Mouse (Mus musculus) embryo, embryonic 10.5 days (tissue): ENCODE results near the gene Gm7075.
"Not testable (repeated sequence)": the region's sequence is repeated elsewhere in the genome, so short reads cannot be mapped to it uniquely, and the experiment has no call there.

Experiments
- DNase-seq: peaks from one replicate; pipeline ENCODE4 v3.0.0-alpha.2; 2015; ENCODE audit warnings: low spot score

The Gm7075 gene

DNA sequence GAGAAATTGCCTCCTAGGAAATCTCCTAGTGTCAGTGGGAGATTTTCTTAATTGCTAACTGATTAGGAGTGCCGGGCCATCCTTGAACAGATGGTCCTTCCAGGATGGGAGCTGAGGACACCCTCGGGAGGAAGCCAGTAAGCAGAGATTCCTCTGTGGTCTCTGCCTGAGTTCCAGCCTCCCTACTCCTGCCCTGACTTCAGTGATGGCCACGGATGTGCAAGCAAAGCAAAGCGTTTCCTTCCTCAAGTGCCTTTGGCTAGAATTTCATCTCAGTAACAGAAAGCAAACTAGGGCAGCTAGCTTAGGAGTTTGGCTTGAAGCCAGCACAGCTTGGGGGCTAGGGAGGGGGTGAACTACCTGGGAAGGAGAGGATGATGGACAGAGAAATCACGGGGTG is 4.5 kb downstream of the Gm7075 start:
- no peak for DNase-seq

DNA sequence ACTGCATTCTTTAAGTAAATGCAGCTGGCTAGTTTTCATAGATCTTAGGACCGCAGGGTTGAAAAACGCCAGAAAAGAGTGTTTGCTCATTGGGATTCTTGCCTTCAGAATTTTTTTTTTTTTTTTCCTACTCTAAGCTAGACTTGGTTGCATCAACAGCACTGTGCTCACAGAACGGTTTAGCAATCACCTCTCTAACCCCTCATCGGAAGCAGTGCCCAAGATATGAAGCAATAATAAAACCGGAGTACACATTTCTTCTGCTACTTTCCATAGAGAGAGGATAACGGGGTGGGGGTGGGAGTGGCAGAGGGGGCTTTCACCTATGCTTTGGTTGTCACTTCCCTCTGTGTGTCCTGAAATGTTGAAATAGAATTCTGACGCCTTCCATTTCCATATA is 5.7 kb downstream of the Gm7075 start:
- no peak for DNase-seq

DNA sequence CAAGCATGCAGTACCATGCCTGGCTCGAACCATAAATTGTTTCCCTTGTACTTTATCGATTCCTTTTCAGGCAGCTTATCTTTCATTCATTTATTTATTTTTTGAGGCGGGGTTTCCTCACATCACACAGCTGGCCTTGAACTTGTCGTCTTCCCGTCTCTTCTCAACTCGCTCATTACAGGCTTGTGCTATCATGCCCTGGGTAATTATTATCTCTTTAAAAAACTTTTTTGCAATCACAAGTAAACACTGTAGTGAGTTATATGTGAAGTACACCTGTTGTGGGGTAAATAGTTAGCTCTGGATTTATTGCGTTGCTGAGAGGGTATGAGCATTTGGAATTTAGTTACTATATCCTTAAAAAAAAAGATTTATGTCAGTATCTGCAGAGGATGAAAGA is 6.3 kb downstream of the Gm7075 start:
- no peak for DNase-seq

DNA sequence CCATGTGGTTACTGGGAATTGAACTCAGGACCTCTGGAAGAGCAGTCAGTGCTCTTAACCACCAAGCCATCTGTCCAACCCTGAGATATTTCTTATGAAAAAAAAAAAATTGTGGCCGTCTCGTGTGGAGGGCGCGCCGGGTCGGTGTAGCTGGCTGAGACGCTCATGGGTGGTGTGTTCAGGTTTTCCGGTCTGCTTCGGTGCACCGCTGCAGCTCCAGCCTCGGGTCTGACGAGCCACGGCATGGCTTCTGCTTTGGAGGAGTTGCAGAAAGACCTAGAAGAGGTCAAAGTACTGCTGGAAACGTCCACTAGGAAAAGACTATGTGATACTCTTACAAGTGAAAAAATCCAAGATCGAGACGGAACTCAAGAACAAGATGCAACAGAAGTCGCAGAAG is 8.8 kb downstream of the Gm7075 start:
- DNase-seq = no peak

DNA sequence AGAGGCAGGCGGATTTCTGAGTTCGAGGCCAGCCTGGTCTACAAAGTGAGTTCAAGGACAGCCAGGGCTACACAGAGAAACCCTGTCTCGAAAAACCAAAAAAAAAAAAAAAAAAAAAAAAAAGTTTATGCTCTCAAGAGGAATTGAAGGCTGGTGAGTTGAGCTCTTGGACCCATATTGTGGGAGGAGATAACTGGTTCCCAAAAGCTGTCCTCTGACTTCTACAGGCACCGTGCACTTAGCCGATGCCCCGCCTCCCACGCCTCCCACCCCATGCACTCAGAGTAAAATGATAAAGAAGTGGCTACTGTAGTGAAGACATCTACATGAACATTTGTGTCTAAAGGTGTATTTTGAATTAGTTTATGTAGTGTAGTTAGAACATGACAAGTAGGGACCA is 9.9 kb downstream of the Gm7075 start:
- not testable (repeated sequence) for DNase-seq

DNA sequence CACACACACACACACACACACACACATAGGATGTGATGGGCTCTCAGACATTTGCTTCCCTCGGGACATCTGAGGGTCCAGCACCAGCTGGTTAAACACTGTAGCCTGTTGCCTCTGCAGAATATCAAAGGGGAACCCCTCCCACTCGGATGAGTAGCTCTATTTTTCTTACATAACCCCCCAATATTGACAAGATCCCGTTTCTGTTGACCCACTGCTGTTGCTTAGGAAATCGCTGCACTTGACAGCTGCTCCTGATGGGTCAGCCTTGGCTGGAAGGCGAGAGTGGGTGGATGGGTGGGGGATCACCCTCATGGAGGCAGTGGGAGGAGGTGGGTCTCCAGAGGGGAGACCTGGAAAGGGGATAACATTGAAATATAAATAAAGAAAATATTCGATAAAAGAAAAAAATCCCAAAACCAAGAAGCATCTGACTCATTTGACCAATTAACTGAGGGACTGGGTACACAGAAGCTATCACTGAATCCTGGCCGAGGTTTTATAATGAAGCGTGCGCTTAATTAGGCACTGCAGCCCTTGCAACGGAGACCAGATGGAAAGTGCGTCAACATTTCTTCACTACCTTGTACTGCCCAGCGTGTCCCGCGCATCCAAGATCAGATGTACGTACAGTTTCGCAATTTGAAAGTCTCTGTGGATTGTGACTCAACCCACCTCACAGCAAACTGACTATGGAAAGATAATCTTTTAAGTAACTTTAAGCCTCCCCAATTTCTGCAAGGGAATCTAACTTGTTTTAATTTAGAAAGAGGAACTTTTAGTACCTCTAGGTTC is 11.2 kb downstream of the Gm7075 start:
- peak; percentile 25 for DNase-seq

DNA sequence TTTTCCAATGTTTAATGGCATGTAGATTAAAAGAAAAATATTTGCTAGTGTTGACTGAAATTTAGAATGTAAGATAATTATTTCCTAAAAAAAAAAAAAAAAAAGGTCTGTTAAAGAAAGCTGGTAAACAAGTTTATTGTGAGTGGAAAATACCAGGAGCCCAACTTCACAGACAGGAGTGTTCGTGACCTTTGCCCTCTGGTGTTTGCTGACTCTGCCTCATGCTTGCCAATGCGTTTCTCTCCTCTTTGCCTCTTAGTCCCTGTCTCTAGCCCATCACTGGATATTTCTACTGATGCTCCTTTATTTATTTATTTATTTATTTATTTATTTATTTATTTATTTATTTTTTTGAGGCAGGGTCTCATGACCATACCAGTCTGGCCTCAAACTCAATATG is 18.0 kb downstream of the Gm7075 start:
- DNase-seq = no peak

DNA sequence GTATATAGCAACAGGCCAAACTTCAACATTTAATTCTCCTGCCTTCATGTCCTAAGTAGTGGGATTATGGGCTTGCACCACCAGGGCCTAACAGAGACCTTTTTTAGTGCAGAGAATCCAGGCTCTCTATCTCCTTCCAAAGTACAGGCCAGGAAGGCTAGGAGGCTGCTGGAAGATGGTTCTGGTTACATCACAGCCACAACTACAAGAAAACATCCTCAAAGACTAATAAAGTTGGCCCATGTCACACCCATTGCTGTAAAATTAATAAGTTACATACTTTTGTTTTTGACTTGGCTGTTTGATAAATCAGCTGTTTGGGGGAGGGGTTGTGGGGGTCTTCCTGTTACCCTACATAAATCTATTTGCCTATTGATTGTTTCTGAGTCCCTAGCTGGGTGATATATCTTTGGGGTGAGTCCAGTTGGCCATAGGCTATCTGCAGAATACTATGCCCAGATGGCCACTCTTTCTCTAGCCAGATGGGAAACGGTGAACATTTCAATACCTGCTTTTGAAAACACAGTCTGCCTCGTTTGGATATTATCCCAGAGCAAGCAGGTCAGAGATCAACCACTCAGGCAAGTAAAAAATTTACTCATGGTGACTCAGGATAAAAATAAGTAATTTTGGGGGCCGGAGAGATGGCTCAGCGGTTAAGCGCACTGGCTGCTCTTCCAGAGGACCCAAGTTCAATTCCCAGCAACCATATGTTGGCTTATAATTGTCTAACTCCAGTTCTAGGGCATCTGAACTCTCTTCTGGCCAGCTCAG is 18.7 kb downstream of the Gm7075 start:
- DNase-seq = no peak

DNA sequence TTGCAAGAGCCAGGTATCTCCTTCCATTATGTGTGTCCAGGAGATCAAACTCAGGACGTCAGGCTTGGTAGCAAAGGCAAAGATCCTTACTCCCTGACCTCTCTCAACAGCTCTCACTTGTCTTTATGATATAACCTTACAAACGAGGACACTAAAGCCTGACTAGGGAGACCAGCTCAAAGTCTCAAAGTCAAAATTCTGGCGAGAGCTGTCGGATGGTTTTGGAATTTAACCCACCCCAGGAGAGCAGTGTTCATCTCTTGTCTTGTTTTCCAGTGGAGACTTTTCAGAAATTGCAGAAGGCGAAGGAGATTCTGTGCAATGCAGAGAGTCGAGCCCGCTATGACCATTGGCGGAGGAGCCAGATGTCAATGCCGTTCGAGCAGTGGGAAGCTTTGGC is 24.6 kb downstream of the Gm7075 start:
- no peak for DNase-seq

DNA sequence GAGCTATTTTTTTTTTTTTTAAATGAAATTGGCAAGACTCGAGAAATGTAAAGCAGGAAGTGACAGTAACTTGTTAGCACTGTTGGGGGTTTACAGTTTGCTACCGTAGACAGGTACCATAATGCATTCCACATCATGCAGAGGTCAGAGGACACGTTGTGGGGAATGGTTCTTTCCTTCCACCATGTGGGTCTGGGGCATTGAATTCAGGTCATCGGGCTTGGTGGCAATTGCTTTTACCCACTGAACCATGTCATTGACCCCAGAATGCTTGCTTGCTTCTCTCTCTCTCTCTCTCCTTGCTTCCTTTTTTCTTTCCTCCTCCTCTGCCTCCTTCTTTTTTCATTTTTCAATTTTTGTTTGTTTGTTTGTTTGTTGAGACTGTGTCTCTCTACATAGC is 32.6 kb downstream of the Gm7075 start:
- no peak for DNase-seq

DNA sequence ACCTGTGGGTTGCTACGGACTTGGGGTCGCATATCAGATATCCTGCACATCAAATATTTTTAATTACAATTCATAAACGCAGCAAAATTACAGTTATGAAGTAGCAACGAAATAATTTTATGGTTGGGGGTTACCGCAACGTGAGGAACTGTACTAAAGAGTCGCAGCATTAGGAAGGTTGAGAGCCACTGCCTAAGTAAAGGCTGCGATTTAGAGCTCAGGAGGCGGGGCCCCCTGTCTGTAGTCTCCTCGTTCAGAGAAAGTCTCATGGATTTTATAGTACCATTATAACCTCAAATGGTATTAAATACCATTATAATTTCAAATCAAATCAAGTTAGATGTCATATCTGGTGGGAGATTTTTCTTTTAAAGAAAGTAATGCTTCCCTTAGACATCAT is 34.6 kb downstream of the Gm7075 start:
- no peak for DNase-seq

DNA sequence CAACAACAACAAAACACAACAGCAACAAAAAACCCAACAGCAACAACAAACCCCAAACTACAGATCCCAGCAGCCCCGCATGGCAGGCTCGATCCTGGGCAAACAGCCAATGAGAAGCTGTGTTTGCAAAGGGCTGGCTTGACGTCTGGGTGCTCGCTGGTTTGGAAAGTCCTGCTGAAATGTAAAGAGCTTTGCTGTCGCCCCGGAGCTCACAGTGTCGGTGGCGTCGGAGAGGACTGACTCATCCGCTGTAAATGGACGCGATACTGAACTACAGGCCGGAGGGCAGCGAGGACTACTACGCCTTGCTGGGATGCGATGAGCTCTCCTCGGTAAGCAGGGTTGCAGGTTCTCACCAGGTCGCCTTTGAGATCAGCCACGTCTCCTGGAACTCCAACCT is 35.1 kb downstream of the Gm7075 start:
- DNase-seq = peak; percentile 85

DNA sequence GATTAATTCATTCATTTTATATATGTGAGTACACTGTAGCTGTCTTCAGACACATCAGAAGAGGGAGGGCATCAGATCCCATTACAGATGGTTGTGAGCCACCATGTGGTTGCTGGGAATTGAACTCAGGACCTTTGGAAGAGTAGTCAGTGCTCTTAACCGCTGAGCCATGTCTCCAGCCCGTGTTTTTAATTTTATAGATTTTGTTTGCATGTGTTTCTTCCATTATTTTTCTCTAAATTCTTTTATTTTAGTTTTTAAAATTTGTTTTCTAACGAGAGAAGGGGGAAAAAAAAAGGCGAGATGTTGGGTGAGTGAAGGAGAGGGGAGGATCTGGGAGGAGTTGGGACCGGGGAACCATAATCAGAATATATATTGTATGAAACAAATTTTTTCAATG is 35.7 kb downstream of the Gm7075 start:
- not testable (repeated sequence) for DNase-seq

DNA sequence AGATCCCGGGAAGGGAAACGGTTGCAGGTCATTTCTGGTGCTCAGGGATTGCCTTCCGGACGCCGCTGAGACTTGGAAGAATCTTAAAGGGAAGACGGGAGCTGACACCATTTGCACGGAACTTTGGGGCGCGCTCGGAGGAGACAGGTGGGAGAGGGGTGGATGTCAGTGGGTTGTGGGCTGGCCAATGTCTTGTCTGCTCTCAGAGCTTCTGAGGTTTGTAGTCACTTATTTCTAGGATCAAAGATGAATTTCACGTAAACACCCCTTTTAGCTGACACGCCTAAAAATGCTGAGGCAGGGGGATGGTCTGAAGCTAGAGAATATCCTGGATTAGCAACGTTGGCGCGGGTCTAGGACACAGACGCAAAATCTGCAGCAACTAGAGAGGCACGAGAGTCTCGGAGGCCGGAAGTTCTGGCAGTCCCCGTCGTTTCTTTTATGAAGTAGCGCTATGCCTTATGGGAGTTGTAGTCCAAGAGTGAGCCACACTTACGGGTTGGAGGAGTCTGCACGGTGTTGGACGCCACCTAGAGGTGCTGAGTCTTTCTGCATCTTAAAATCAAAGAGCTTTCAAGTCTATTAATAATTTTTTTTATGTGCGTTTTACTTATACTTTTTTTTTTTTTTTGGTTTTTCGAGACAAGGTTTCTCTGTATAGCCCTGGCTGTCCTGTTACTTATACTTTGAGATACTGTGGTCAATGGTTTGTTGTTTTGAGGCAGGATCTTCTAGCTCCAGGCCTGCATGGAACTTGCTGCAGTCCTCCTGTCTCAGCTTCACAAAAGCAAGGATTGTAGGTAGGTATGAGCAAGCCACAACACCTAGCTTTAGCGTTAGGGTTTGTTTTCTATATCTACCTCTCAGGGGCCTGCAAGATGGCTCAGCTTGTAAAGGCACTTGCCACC is 39.0 kb downstream of the Gm7075 start, which contains the start of gene Dnajc12:
TSS of gene Dnajc12 (plus strand) at position 72 of the 908 bp plus-strand sequence.
- DNase-seq = peak; percentile 99

DNA sequence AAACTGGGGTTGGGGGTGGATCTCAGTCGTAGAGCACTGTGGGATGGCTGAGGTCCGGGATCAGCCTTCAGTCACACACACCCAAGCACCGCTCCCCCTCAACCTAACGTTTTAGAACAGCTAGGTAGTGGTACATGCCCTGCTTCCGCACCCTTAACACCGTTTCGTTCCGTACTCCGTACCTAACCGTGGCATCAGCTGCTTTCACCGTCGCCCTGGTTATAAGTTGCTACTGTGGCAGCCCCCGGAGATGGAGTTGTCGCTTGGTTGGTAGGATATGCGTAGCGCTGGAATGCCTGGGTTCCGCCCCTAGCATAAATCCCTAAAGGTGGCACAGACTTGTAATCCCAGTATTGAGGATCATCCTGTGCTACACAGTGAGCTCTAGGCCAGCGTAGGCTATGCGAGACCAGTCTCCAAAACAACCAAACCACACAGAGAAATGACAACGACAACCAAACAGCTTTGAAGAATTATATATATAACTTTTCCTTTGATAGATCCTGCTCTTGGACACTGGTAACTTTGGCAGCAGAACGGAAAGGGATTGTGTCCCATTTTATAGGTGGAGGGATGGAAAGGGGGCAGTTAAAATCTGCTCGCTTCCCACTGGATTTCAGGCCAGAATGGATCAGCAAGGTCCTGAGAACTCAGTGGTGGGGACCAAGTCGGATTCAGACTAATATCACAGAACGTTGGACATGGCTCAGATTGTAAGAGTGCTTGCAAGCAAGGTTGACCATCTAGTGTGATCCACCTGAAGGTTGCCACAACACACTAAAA is 39.9 kb downstream of the Gm7075 start, which contains the start of gene Sirt1:
TSS of gene Sirt1 (minus strand) at position 207 of the 783 bp plus-strand sequence.
- peak; percentile 35 for DNase-seq

DNA sequence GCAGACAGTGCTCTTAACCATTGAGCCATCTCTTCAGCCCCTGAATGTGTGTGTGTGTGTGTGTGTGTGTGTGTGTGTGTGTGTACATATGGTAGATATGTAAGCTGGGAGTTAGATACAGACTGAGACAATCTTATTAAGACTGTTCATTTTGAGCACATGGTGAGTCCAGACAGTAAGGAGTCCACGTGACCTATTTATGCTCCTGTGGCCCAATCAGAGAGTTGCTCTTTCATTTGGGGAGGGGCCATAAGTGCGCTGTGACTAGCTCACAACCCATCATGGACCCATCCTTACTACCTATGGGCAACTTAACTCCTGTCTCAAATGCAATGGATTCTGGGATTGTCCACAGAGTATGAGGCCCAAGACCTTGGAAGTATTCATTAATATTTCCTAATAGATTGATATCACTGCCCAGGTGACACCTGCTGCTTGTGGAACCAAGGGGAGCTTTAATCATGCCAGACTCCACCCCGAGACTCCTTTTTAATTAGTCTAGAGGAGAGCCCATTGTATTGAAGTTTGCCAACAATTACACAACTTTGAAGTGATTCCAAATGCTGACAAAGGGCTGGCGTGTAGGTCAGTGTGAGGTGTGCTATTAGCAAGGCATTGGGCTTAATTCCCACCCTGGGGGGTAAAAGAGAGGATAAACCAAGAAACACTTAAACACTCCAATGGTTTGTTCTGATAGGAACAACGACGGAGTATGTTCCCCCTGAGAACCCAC is 42.5 kb downstream of the Gm7075 start:
- DNase-seq = no peak

DNA sequence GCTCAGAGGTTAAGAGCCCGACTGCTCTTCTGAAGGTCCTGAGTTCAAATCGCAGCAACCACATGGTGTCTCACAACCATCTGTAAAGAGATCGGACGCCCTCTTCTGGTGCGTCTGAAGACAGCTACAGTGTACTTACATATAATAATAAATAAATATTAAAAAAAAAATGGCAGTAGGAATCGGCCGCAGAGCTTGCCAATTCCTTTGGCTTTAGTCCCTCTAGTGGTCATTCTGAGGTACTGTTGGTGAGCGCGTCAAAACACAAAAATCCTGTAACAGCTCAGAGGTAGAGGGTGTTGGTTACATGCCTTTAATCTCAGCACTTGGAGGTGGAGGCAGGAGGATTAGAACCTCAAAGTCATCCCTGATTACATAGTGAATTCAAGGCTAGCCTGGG is 44.1 kb downstream of the Gm7075 start:
- DNase-seq = peak; percentile 86

DNA sequence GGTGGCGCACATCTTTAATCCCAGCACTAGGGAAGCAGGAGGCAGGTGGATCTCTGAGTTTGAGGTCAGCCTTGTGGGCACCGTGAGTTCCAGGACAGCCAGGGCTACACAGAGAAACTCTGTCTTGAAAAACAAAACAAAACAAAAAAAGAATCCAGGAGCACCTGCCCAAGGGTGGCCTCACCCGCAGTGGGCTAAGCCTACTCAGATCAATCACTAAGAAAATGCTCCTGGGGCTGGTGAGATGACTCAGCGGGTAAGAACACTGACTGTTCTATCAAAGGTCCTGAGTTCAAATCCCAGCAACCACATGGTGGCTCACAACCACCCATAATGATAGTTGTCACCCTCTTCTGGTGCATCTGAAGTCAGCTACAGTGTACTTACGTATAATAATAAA is 45.3 kb downstream of the Gm7075 start:
- DNase-seq = no peak
